Mouse (Mus musculus) E14TG2a.4 (cell line): ENCODE measurements around the gene Syt1.

Experiments used
- CTCF ChIP-seq: conservative IDR thresholded peaks from 2 replicates; pipeline ENCODE4 v1.5.1; 2014; ENCODE audit warnings: low read length
- POU5F1 ChIP-seq: IDR thresholded peaks from 2 replicates; pipeline ENCODE4 v1.6.1; 2014; ENCODE audit warnings: low read length, borderline replicate concordance

- no peak for TF ChIP-seq CTCF
- TF ChIP-seq POU5F1, result no peak
Measured at GRCm38 (mm10) chr10:108601672-108602412, 408.9 kb downstream of the Syt1 start.
